9 mouse cellular contexts compared by ENCODE assay signal in genomic region chr2:153080841-153081523, GRCm38 (mm10). TPM values are rescaled to one million over a fixed set of nuclear protein-coding genes. Genes with fewer than 3 reads are reported as not detected.
DNase-seq lines count a peak whose midpoint lies in the region; ATAC-seq and TF ChIP-seq lines count a peak whose summit lies in the region.
"Had no signal": no experiment of that assay in that cellular context is flagged by ENCODE, and none has a peak within 500 bp of the region (broad histone marks: within the 10 kb centered on the region; RNA-seq: fewer than 3 reads in every experiment).

No protein-coding gene starts in this region.

- no peak for TF ChIP-seq POLR2A in cerebellum, adult 2 months (IDR thresholded peaks at IDR 0.05; ENCODE audit: borderline replicate concordance, insufficient read depth, low read length)

- no peaks in the 10 kb centered on the region for H3K9me3 ChIP-seq in lung, embryonic 14.5 days (ENCODE audit: low read depth, low read length)

- peak; percentile 95 for TF ChIP-seq CTCF in cerebellum, adult 2 months (IDR thresholded peaks at IDR 0.05; ENCODE audit: borderline replicate concordance, insufficient read depth, low read depth, low read length)
- peak; percentile 98 for TF ChIP-seq CTCF in lung, embryonic 14.5 days (IDR thresholded peaks at IDR 0.05; ENCODE audit: low read depth)

- H3K36me3 ChIP-seq in lung, embryonic 14.5 days (ENCODE audit: insufficient read depth), result no peaks in the 10 kb centered on the region

- no peak overlapping the region for H3K27ac ChIP-seq in cerebellum, adult 2 months (ENCODE audit: insufficient read depth, low read length)
- no peak overlapping the region for H3K27ac ChIP-seq in lung, embryonic 14.5 days (ENCODE audit: low read depth)

- H3K4me3 ChIP-seq in cerebellum, adult 2 months (replicated peaks; ENCODE audit: insufficient read depth, low read depth, low read length), result no peak overlapping the region
- no peak overlapping the region for H3K4me3 ChIP-seq in lung, embryonic 14.5 days (ENCODE audit: low read depth, low read length)

- no peak overlapping the region for H3K9ac ChIP-seq in lung, embryonic 14.5 days

- no peaks in the 10 kb centered on the region for H3K27me3 ChIP-seq in cerebellum, adult 2 months (ENCODE audit: control insufficient read depth, insufficient read depth, low read length)
- no peaks in the 10 kb centered on the region for H3K27me3 ChIP-seq in lung, embryonic 14.5 days (ENCODE audit: insufficient read depth, low read length)

- no peak overlapping the region for H3K4me2 ChIP-seq in lung, embryonic 14.5 days

- H3K4me1 ChIP-seq in cerebellum, adult 2 months (ENCODE audit: control insufficient read depth, insufficient read depth, low read length), result no peaks in the 10 kb centered on the region
- no peaks in the 10 kb centered on the region for H3K4me1 ChIP-seq in lung, embryonic 14.5 days (ENCODE audit: insufficient read depth)

- DNase-seq in Muller cell, postnatal 12 days (ENCODE audit: inconsistent ontology term), result peak; percentile 52
- peak; percentile 74 to 85 for DNase-seq in cerebellum, adult 2 months
- DNase-seq in gastrocnemius, adult 8-10 months (ENCODE audit: low spot score in 2 of 2), result peak; percentile 43 to 44
- peak; percentile 88 to 89 for DNase-seq in kidney, postnatal 4 days
- DNase-seq in lung, embryonic 14.5 days, result peak; percentile 97
- peak; percentile 56 for DNase-seq in right cerebral cortex, postnatal 25 days
- peak; percentile 54 to 74 for DNase-seq in urinary bladder, postnatal 4 days (ENCODE audit: low spot score in 2 of 2)

- 38% methylated on average over 32 of the region's 32 CpGs for whole genome bisulfite sequencing in cerebellum, adult 2 months
- 29% methylated on average over 32 of the region's 32 CpGs for WGBS in lung, embryonic 14.5 days

- ATAC-seq in CD4-positive, CD25-positive, alpha-beta regulatory T cell, adult 4 months, result peak; percentile 53
- no peak; the same call in 1 of the 2 replicates for ATAC-seq in lung, embryonic 14.5 days (ENCODE audit: insufficient read depth)

RNA-seq across cellular contexts. Expression of gene Ccm2l, which starts 15.2 kb away (rescaled TPM):
- not detected for polyA plus RNA-seq in CD4-positive, CD25-positive, alpha-beta regulatory T cell, adult 4 months (2017; shearing (Covaris generic))
- polyA plus RNA-seq in cerebellum, adult 2 months (2012; rRNA removed), result 9.0 and 11.4 TPM in 2 replicates
- 1 to 10 TPM; 2.6 to 3.3 (median 2.8) TPM for total RNA-seq in gastrocnemius, adult 8-10 months (2022)
- 5.7 and 6.0 TPM in 2 replicates for polyA plus RNA-seq in lung, embryonic 14.5 days (2014; fragmentation: Nextera tagmentation; extraction: Ambion mirVana)

RNA-seq across cellular contexts. Expression of gene Hck, which starts 27.3 kb away (rescaled TPM):
- polyA plus RNA-seq in CD4-positive, CD25-positive, alpha-beta regulatory T cell, adult 4 months (2017; shearing (Covaris generic)), result under 1 TPM; 0.61 to 0.67 TPM
- polyA plus RNA-seq in cerebellum, adult 2 months (2012; rRNA removed), result 1.2 and 1.4 TPM in 2 replicates
- under 1 TPM; 0.13 to 0.27 (median 0.21) TPM for total RNA-seq in gastrocnemius, adult 8-10 months (2022)
- 2.6 and 3.7 TPM in 2 replicates for polyA plus RNA-seq in lung, embryonic 14.5 days (2014; fragmentation: Nextera tagmentation; extraction: Ambion mirVana)

RNA-seq across cellular contexts. Expression of gene Xkr7, which starts 49.3 kb away (rescaled TPM):
- polyA plus RNA-seq in CD4-positive, CD25-positive, alpha-beta regulatory T cell, adult 4 months (2017; shearing (Covaris generic)), result not detected
- polyA plus RNA-seq in cerebellum, adult 2 months (2012; rRNA removed), result 9.5 and 11.6 TPM in 2 replicates
- total RNA-seq in gastrocnemius, adult 8-10 months (2022), result not detected
- not detected in 2 replicates for polyA plus RNA-seq in lung, embryonic 14.5 days (2014; fragmentation: Nextera tagmentation; extraction: Ambion mirVana)
- polyA plus RNA-seq: liver, embryonic 16.5 days had no signal

Comparison
In these comparisons a context has a peak if more than half of its experiments do, and no peak if none do; other contexts are left out.
1. DNase-seq: peak in every context shown above with its lines; median percentile 97 in lung, embryonic 14.5 days; 88 in kidney, postnatal 4 days; 80 in cerebellum, adult 2 months; 64 in urinary bladder, postnatal 4 days; 56 in right cerebral cortex, postnatal 25 days; 52 in Muller cell, postnatal 12 days; 44 in gastrocnemius, adult 8-10 months.
2. RNA of gene Xkr7, which starts 49.3 kb away (polyA plus RNA-seq): 9.5 to 11.6 TPM in cerebellum, adult 2 months; not detected in CD4-positive, CD25-positive, alpha-beta regulatory T cell, adult 4 months and not detected in lung, embryonic 14.5 days; every median in the first group is over 10 times any median in the second.